Mouse (Mus musculus) mouse trophoblast stem cell (cell line): ENCODE results near the gene Spata13.

Experiments used
- in situ Hi-C, 2 experiments: fragments of 300-500 bp; cut with MseI, MboI; formaldehyde crosslinking; loops; 2 replicates in 1 of 2; 3 replicates in 1 of 2; pipeline ENCODE4 v1.15.1; 2025

Gene Spata13

GRCm38 (mm10) chr14:60712289-60712830 is 78.6 kb downstream of the Spata13 start:
- in situ Hi-C loops, result no loop called here

GRCm38 (mm10) chr14:60715686-60716085 is 81.9 kb downstream of the Spata13 start:
- in situ Hi-C loops, result no loop called here

GRCm38 (mm10) chr14:60721304-60721703 is 87.5 kb downstream of the Spata13 start:
- in situ Hi-C loops, result no loop called here

- in situ Hi-C loops, result no loop called here
These were observed 88.1 kb downstream of the Spata13 start for GRCm38 (mm10) chr14:60721938-60722337.

GRCm38 (mm10) chr14:60726091-60726490 is 92.3 kb downstream of the Spata13 start:
- in situ Hi-C loops, result no loop called here

- in situ Hi-C loops, result no loop called here
These were observed 93.3 kb downstream of the Spata13 start for GRCm38 (mm10) chr14:60727130-60727529.

GRCm38 (mm10) chr14:60732081-60732480 is 98.3 kb downstream of the Spata13 start:
- in situ Hi-C loops, result no loop called here

- in situ Hi-C loops, result no loop called here
These were observed 99.0 kb downstream of the Spata13 start for GRCm38 (mm10) chr14:60732787-60733186.

- in situ Hi-C loops, result no loop called here
These were observed 99.9 kb downstream of the Spata13 start for GRCm38 (mm10) chr14:60733706-60734105.

GRCm38 (mm10) chr14:60735206-60735605 is 101.4 kb downstream of the Spata13 start:
- in situ Hi-C loops, result no loop called here

GRCm38 (mm10) chr14:60735848-60736547 is 102.2 kb downstream of the Spata13 start:
- in situ Hi-C loops, result no loop called here

GRCm38 (mm10) chr14:60736591-60737192 is 102.9 kb downstream of the Spata13 start:
- in situ Hi-C loops, result no loop called here

GRCm38 (mm10) chr14:60737202-60737611 is 103.4 kb downstream of the Spata13 start:
- in situ Hi-C loops, result no loop called here

GRCm38 (mm10) chr14:60738434-60738938 is 104.7 kb downstream of the Spata13 start:
- in situ Hi-C loops, result no loop called here

- in situ Hi-C loops, result no loop called here
These were observed 105.4 kb downstream of the Spata13 start for GRCm38 (mm10) chr14:60739155-60739554.

GRCm38 (mm10) chr14:60739616-60740015 is 105.8 kb downstream of the Spata13 start:
- in situ Hi-C loops, result no loop called here

- in situ Hi-C loops, result no loop called here
These were observed 106.7 kb downstream of the Spata13 start for GRCm38 (mm10) chr14:60740507-60740906.

- in situ Hi-C loops, result no loop called here
These were observed 107.2 kb downstream of the Spata13 start for GRCm38 (mm10) chr14:60741033-60741432.

- in situ Hi-C loops, result no loop called here
These were observed 107.7 kb downstream of the Spata13 start for GRCm38 (mm10) chr14:60741490-60741981.

GRCm38 (mm10) chr14:60743681-60744080 is 109.9 kb downstream of the Spata13 start:
- in situ Hi-C loops, result no loop called here

GRCm38 (mm10) chr14:60745201-60745600 is 111.4 kb downstream of the Spata13 start:
- in situ Hi-C loops, result no loop called here

- in situ Hi-C loops, result no loop called here
These were observed 112.3 kb downstream of the Spata13 start for GRCm38 (mm10) chr14:60746141-60746540.
